Mouse (Mus musculus) left cerebral cortex, adult 11 months (tissue): Measurements from ENCODE around the gene Atp6v0a2.

Source experiments
- DNase-seq: peaks from one replicate; pipeline ENCODE4 v3.0.0; 2022; ENCODE audit warnings: low spot score

The Atp6v0a2 gene

DNA sequence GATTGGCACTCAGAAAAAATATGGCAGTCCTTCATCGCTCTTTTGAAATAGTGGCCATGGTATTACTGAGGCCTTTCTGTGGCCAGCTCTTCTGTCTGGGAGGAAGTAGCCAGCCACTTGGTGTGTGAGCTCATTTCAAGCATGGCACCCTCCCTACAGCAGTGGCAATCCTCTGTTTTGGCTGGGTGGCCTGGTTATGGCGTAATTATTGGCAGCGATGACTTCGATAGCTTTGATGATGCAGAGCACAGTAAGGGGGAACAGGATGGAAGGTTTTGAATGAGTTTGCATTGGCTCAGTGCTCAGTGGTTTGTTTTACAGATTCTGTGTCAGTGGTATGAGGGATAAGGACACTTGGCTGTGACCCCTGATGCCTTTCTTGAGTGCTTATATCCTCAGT is 8.3 kb downstream of the Atp6v0a2 start:
- no peak for DNase-seq

DNA sequence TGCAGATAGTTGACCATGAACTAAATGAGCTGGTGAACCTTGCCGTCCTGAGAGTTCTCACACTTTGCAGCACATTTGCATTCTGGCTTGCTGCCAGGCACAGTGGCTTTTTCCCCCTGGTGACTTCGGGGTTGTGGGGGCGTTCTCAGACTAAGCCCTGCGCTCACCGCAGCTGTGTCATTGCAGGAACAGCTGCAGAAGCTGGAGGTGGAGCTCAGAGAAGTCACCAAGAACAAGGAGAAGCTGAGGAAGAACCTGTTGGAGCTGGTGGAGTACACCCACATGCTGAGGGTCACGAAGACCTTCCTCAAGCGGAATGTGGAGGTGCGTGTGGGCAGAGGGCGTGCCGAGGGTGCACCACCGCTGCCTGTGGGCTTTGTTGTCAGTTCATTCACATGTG is 8.9 kb downstream of the Atp6v0a2 start:
- DNase-seq: peak; percentile 57

DNA sequence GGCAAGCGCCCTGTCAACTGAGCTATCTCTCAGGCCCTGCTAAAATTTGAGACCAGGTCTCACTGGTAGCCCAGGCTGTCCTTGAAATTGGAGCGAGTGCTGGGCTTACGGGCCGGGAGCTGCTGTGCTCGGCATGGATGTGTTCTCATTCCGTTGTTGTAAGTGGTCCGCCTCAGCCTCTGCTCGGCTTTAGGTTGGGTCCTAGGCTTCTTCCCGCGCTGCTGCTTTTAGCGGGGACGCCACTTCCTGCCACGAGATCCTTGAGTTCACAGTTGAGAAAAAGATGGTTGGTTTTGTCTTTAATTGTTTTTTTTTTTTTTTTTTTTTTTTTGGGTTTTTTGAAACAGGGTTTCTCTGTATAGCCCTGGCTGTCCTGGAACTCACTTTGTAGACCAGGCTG is 9.5 kb downstream of the Atp6v0a2 start:
- DNase-seq: no peak

DNA sequence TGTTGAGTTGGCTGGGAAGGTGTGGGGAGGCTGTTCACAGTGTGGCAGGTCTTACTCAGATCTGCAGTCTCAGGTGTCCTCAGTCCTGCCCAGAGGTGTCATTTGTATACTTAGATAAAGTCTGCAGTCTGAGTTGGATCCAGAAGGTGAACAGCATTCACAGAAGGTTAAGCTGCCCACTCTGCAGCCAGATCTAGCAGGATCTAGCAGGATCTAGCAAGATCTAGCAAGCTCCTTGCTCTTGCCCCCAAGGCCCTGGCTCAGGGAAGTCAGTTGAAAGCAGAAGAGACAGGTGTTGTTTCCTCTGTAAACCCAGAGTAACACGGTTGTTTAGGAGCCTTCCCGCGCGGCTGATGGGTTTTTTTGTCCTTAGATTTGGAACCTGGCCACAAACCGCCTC is 85.4 kb downstream of the Atp6v0a2 start:
- no peak for DNase-seq

DNA sequence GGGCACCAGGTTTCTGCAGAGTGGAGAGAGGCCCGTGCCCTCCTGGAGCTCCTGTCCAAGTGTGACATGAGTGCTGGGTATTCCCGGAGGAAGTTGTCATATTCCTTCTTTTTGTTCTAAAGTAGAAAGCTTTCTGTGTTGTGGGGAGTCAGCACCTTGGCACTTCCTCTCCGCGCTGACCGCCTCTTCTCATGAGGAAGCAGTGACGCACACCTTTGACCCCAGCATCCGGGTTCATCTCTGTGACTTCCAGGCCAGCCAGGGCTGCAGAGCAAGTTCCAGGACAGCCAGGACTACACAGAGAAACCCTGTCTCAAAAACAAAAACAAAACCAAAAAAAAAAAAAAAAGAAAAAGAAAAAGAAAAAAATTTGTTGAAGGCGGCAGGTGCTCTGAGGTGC is 86.8 kb downstream of the Atp6v0a2 start:
- no peak for DNase-seq

DNA sequence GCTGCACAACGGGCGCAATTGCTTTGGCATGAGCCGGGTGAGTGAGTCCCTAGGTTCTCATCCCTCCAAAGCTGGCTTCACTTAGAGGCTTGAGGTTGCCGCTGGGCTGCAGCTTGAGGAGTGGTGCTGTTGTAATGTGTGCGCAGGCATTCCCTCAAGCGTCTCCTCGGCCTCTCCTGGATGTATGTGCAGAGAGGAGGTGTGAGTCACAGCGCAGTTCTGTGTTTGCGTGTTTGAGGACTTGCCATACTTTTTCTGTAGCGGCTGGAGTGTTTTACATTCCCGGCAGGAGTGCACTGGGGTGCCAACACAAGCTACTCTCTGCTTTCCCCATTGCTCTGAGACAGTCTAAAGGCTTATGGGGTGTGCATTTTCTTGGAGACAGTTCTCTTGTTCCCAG is 89.6 kb downstream of the Atp6v0a2 start:
- no peak for DNase-seq

DNA sequence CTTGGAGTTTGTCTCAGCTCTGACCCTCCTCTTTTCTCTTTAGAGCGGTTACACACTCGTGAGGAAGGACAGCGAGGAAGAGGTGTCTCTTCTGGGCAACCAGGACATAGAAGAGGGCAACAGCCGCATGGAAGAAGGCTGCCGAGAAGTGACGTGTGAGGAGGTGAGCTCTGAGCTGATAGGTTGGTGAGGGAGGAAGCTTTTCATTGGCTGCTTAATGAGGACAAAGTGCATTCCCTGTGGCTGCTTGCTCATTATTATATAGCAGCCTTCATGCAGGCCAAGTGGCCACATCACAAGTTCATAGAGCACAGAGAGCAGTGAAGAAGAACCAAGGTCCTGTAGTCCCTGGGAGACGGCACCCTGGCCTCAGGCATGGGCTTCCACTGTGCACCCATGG is 90.0 kb downstream of the Atp6v0a2 start:
- no peak for DNase-seq

DNA sequence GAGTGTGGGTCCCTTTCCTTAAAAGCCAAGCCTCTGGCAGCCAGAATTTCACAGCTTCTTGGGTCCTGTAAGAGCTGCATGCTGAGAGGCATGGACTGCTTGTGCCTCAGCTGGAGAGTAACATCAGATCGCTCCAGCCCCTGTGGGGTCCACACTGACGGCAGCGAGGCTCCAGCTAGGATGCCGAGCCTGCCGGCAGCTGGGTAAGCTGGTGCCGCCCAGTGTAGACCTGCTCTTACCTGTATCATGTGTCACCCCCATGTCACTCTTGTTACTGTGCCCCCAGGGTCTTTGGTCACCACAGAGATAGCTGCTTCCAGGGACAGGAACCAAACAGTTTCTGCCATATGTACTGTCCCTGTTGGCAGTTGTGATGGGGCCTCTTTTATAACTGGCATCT is 94.7 kb downstream of the Atp6v0a2 start:
- no peak for DNase-seq

DNA sequence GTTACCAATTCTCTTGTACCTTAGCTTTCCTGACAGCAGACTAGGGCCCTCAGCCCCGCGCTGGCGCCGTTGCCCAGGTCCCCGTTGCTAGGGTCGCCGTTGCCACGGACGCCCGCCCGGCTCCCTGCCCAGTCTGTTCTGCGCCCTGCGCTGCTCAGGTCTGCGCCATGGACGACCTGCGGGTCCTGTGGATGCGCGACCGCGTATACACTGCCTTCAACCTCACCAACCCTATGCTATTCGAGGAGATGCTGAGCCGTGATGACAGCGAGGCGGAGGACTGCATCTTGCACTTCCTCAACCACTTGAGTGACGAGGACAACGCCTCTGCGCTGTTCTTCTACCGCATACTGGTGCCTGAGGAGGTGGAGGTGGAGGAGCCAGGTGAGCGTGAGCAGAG is 96.6 kb downstream of the Atp6v0a2 start, which contains the start of gene Dnah10:
Gene Dnah10, plus strand, starts transcription at position 89 of the 400 bp plus-strand sequence.
- no peak for DNase-seq

DNA sequence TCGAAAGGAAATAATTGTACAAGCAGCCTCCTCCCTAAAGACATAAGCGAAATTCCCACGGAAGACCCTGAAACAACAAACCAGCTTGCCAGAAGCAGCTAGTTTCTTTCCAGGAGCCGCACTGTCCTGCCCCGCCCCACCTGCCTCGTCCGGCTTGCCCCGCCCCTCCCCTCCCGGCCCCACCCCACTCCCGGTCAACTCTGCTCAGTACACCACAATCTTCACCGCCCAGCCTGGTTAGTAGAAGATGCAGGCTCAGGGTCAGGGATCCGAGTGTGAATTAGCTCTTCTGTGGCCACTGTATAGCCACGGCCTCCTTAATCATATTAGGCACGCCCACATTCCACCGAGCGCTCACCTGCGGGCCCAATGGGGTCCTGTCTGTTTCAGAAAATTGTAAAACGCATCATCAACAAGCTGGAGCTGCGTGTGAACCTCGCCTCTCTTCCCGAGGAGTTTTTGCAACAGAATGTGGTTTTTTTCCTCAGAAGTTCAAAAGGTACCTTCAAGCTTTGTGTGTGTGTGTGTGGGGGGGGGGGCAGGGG is 101.4 kb downstream of the Atp6v0a2 start:
- no peak for DNase-seq

DNA sequence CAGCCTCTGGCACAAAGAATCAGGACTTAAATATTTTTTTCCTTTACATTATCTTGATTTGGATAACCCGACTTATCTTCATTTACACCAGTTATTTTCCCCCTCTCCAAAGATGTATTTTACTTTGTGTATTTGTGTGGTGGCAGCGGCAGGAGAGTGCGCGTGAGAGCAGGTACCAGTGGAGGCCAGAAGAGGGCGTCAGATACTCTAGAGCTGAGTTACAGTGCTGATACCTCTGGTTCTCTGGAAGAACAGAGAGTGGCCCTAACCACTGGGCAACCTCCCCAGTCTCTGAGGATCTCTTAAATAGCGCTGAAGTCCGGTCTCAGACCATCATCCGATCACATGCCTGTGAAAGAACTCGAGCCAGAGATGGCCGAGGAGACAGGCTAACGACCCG is 105.6 kb downstream of the Atp6v0a2 start:
- no peak for DNase-seq

DNA sequence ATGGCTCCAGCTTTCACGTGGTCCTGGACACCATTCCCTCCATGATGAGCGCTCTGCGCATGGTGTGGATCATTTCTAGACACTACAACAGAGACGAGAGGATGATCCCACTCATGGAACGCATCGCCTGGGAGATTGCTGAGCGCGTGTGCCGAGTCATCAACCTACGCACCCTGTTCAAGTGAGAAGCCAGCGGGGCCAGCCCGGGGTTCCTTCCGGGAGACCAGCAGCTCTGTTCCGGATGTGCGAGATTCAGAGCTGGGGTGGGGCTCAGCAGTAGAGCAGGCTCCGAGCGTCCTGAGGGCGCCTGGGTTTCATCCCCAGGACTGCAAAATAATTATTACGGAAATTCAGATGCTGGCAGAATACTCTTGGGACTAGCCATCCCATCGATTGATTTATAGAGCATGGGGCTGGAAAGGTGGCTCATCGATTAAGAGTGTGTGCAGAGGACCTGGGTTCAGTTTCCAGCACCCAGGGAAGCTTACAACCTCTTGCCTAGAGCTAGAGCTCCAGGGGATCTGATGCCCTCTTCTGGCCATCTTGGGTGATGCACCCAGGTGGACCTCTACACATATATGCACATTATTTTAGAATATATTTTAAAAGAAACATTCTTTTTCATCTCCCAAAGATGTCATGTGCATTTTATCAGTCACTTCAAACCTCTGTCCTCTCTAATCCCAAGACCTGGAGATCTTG is 113.7 kb downstream of the Atp6v0a2 start:
- no peak for DNase-seq

DNA sequence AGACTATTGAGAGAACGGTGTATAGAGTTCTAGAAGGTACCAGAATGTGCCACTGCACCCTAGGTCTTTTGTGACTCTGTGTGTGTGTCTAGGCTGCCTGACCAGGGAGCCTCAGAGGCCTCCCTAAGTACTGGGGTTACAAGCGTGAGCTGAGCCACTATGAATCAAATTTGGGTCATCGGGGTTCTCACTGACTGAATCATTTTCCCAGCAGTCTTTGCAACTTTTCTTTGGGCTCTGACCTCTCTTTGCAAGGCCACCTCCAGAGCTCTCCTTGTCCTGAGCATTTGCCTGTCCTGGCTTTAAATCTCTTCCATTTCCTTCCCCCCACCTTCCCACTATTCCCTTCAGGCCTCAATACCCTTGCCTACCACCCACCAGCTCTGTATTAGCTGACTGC is 115.5 kb downstream of the Atp6v0a2 start:
- no peak for DNase-seq

DNA sequence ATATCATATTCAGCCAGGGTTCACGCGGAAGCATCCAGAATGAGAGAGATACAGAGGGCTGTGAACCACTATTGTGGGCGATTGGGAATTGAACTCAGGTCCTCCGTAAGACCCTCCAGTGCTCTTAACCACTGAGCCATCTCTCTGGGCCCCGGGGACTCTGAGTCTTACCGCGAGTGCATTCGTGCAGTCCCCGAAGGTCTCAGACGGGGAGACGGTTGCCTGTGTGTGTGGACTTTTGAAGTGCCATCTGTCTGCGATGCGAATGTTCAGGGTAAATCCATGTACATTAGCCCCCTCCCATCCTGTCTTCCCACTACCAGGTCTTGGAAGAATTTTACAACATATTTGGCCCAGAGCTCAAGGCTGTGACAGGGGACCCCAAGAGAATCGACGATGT is 117.8 kb downstream of the Atp6v0a2 start:
- no peak for DNase-seq

DNA sequence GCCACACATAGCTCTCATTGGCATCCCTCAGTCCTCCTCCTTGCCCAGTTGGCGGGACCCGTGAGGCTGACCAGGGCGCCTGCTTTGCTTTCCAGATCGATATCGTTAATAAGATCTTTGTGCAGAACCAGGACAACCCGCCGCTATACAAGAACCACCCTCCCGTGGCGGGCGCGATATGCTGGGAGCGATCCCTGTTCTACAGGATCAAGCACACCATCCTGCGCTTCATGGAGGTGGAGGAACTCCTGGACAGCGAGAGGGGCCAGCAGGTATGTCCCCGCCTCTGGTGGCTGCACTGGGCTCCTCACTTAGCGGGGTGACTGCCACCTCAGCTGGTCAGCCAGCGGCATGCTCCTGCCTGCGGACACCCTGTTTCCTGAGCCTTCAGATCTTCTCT is 119.9 kb downstream of the Atp6v0a2 start:
- DNase-seq: no peak

DNA sequence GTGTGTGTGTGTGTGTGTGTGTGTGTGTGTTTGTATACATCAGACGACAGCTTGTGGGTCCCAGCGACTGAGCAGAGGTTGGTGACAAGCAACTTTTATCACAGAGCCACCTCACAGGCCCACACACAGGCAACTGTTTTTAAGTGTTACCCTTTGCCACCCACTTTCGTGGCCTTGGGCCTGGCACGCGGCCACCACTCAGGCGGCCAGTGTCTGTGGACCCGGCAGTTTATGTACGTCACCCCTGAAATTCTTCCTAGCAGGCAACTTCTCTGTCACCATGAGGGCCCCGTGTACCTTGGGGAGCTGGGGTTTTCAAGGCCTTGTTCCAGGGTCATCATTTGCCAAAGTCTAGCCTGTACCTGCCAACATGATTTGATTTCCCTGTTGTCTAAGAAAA is 123.3 kb downstream of the Atp6v0a2 start:
- DNase-seq: no peak

DNA sequence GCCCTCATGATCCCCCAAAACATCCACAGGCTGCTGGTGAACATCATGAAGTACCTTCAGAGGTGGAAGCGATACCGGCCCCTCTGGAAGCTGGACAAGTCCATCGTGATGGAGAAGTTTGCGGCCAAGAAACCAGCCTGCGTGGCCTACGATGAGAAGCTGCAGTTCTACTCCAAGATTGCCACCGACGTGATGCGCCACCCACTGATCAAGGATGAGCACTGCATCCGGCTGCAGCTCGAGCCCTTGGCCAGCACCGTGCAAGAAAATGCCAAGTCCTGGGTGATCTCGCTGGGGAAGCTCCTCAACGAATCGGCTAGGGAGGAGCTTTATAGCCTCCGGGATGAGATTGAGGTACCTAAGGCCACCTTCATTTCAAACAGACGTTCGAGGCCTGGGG is 132.6 kb downstream of the Atp6v0a2 start:
- no peak for DNase-seq

DNA sequence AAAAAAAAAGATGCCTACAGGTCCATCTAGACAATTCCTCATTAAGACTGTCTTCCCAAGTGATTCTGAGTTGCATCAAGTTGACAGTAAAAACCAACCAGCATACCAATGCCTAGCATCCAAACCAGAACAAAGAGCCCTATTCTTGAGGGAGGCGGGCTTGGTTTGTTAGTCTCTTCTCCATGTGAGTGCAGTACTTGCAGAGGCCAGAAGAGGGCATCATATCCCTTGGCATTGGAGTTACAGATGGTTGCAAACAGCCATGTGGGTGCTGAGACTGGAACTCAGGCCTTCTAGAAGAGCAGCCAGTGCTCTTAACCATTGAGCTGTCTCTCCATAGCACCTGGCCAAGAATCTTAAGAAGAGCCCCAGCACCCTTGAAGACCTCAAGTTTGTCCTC is 133.4 kb downstream of the Atp6v0a2 start:
- DNase-seq: no peak
